Mouse (Mus musculus) activated CD4-positive, CD25-positive, alpha-beta regulatory T cell, adult 4 months (primary cell): Measurements from ENCODE around the gene Adgrb3. TPM values are rescaled to one million over a fixed set of nuclear protein-coding genes. Genes with fewer than 3 reads are reported as not detected.

Source experiments
- ATAC-seq: one replicate; pipeline ENCODE4 v1.8.0; 2017
- polyA plus RNA-seq, 2 experiments: library from polyadenylated mRNA; unstranded; fragments of 100-300 nt; shearing (Covaris generic); gene quantifications; one replicate each; pipeline ENCODE4 v1.2.1; 2017

Gene Adgrb3
- polyA plus RNA-seq, 2 experiments from 2014 or later: 0.12 TPM; not detected in 1

DNA sequence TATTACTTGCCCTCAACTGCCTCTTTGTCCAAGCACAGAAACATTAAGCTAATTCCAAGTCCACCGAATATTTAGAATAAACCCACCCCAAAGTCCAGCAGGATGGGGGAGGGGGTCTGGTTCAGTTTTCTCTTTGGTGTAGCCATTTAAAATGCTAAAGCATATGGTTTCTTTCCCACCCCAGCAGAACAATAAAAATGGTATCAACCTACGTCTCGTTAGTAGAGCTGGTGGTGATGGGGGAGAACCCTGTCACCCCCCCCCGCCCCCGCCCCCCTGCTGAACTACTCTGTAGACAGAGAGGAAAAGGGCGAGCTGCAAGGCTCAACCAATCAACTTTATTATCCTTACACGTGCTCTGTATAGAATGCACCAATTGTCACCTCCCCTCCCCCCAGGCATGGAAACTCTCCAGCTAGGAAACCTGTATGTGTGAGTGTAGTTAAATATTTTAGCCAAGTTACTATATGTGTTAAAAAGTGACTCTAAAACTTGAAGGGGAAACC is 600.2 kb downstream of the Adgrb3 start:
- ATAC-seq: no peak

DNA sequence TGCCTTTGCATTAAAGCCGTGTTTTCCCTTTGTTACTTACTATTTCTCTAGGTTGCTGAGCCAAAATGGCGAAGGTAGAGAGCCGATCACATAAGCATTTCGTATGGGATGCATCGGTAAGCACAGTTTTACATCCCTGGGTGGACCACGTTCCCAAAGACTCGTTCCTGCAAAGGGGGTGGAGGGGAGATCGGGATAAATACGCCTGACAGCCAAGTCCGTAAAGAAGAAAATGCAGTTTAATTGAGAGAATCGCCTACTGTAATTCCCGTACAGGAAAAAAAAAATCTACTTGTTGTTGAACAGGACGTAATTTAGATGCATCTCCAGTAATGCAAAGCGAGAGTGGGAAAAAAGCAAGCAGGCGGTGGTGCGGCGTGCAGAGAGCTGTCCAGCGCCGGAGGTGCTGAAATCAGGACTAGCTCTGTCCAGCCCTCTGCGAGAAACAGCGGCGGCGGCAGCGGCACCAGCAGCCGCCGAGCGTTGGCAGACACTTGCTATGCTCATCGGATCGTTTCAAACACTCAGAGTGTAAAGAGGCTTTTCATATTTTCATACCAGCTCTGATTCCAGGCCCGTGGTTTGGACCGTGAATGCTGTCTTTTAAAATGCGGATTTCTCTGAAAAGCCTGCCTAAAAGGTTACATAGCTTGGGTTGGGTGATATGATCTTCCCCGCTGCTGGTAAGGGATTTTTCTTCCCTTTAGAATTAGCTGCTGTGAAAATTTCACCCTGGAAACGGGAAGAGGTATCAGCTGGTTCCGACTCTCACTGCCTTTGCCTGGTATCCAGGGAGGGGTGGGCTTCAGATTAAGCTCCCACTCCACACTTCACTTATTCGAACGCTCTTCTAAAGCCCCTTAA is 600.9 kb downstream of the Adgrb3 start:
- no peak for ATAC-seq

DNA sequence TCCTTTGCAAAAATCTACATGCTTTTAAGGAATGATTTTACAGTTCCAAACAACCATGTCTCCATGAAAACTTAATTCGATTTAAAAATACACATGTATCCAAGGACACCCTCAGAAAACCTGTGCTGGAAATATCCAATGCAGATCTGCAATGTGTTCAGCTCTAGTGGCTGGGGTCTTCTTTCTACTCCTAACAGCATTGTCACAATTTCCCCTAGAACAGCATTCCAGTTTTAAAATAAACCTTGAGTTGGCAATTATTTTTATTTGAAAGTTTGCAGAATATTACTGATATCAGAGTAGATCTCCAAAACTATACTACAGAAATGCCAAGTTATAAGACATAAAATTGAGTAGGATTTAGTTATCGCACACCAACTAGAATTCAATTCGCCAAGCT is 601.6 kb downstream of the Adgrb3 start:
- ATAC-seq: no peak

DNA sequence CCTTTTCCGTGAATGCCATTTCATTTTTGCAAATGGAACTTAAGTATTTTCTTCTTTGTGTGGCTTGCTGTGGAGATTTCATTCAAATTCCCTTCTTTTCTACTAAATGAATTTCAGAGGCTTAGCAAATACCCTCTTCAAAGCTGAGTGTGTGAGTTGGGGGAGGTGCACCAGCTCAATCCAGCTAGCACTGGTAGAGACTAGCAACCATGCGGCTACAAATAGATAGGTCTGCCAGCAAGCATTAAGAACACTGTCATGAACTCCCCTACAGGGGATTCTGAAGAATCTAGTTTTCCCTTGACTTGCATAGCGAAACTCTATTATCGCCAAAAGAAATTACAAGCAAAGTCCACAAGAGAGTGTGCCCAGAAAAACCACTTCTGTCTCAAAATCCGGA is 624.9 kb downstream of the Adgrb3 start:
- no peak for ATAC-seq

GRCm38 (mm10) chr1:25199392-25199791 is 630.1 kb downstream of the Adgrb3 start:
- ATAC-seq: no peak

DNA sequence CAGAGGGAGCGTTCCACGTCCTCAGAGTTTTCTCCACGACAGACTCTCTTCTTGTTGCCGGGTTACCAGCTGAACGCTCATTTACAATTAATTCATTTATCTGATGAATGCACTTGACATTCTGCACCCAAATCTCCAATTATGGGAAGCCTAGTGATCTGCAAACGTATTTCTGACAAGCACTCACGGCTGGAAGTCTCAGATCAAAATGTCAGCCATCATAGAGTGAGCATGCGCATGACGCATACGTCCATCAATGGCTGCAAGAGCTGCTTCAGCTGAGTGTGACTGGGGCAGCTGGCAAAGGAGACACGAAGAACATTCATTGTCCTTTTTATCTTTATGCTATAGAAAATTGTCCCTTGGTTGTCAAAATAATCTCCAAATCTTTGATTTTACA is 637.5 kb downstream of the Adgrb3 start:
- no peak for ATAC-seq

DNA sequence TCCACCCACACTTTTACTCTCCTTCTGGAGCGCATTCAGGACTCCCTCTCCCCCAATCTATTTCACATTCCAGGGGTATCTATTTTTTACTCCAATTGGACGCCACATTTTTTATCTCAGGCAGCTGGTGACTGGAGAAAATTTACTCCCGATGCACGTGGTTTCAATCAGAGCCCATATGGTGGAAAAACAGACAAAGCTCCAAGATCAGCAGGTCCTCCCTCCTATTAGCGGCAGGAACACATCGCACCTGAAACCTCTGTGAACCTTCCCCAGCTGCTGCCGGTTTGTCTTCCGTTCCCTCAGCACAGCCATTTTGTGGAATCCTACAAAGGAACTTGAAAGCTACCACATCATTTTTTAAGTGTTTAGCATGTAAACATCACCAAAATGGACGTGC is 640.2 kb downstream of the Adgrb3 start:
- no peak for ATAC-seq

- ATAC-seq: no peak
Measured at GRCm38 (mm10) chr1:25185909-25186308, 643.6 kb downstream of the Adgrb3 start.

DNA sequence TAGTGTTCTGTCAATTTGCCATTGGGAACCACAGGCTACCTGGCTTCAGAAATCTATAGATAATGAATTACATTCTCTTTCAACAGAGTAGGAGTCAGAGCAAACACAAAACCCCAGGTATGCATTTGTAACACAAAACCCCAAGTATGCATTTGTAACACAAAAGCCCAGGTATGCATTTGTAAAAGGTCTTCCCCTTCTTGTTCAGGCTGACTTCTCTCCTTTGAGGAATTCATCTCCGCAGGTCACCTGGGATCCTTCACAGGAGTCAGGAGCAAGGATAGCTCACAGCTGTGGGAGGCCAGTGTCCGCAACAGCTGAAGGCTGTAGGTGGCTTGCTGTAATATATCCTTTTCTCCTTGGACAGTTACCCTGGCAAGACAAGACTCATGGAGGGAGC is 647.6 kb downstream of the Adgrb3 start:
- no peak for ATAC-seq

DNA sequence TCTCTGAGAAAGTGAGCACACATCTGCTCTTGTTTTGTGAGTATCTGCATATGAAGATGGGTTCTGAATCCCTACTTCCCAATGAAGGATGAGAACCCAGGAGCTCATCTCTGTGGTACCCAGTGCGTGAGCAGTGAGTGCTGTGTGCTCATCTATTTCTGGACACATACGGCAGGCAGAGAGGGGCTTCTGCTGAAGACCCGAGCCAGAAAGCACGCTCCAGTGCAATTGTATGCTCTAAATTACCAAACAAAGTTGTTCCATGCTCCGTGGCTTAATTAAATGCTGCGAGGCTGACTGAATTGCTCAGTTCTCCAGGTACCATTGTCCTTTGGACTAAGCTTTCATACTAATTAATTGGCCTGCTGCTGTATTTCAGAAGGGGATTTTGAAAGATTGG is 648.9 kb downstream of the Adgrb3 start:
- ATAC-seq: no peak

GRCm38 (mm10) chr1:25179860-25180582 is 649.5 kb downstream of the Adgrb3 start:
- ATAC-seq: no peak

- no peak for ATAC-seq
Measured at GRCm38 (mm10) chr1:25178347-25179130, 651.0 kb downstream of the Adgrb3 start.

DNA sequence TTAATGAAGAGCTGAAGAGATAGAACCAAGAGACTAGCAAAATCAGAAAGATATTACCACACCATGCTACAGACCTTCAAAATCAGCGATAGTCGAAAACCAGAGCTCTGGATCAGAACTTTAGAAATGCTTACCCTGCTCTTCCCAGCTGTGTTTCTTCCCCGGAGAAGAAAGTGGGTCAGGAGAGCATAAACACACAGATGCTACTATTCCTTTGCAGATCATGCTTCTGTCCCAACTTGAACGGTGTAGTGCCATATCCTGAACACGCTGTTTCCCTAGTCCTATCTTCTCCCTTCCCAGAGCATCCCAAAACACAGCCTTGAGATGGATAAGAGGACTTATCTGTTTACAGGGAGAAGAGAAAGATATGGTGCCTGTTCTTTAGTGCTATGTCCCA is 662.4 kb downstream of the Adgrb3 start:
- no peak for ATAC-seq

DNA sequence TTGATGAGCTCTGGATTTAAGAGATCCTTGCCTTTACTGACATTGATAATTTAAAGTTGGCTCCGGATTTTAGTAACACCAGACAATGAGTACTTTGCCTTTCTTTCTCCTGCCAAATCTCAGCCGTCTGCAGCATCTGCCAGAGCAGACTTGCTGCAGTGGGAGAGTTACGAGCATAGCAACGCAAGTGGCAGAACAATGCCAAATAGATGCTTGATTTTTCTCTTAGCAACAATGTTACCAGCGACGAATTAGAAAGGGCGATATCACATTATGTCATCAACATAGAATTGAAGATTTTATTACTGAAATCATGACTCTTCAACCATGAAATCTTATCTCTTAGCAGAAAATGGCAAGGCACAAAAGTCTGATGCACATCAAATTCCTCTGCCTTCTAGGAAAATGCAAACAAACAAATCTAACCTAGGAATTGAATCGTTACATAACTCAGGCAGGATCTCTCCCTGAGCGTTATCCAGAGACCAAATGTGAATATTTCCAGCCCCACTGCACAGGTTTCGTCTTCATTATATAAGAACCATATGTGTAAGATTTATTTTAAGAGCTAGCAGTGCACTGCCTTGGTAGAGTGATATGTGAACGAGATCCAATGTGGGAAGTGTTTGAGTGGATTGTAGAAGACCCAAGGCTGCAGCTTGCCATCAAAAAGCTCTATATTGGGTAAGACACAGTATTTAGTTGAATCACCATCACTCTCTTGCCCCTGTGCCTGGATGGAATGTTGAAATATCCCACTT is 663.3 kb downstream of the Adgrb3 start:
- no peak for ATAC-seq

- ATAC-seq: no peak
Measured at GRCm38 (mm10) chr1:25163561-25163960, 665.9 kb downstream of the Adgrb3 start.

- ATAC-seq: no peak
Measured at GRCm38 (mm10) chr1:25146206-25146605, 683.3 kb downstream of the Adgrb3 start.

GRCm38 (mm10) chr1:25132150-25132824 is 697.2 kb downstream of the Adgrb3 start:
- no peak for ATAC-seq

GRCm38 (mm10) chr1:25115512-25115911 is 714.0 kb downstream of the Adgrb3 start:
- ATAC-seq: no peak

GRCm38 (mm10) chr1:25107500-25108101 is 721.9 kb downstream of the Adgrb3 start:
- ATAC-seq: no peak

DNA sequence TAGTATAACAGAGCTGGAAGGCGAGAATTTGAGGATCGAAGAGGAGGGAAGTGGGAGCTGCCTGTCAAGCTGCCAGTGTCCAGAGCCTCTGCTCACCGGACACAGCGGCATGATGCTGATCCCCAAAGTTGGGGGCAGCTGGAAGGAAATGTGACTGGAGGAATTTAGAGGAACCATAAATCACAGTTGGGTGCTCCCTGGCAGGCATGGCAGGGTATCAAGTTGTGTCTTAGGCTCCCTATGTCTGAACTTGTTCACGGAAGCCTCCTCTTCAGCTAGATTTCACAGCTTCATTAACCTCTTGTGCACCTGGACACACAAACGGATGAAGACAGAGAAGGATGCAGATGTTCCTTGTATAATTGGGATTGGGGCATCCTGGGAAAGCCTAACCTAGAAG is 722.8 kb downstream of the Adgrb3 start:
- ATAC-seq: no peak

DNA sequence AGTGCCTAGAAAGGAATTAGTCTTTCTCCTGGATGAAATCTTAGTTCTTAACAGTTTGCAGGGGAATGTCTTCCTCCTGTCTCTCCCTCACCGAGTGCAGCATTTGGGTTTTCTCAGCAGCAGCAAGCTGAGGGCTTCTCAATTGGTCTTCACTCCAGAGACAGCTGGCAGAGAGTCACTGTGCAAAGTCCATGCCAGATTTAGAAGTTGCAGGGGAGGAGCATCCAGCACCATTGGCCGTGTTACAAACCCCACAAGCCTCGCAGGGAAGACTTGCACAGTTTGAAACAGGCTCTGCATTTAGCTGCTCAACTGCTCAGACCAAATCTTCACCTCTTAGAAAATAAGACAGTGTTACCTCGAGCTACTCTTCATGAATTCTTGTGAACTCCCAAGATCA is 724.1 kb downstream of the Adgrb3 start:
- ATAC-seq: no peak
